Mouse (Mus musculus) neural tube, embryonic 11.5 days (tissue): ENCODE results near the gene Csad. TPM values are rescaled to one million over a fixed set of nuclear protein-coding genes. Genes with fewer than 3 reads are reported as not detected.
"Not testable (repeated sequence)": the region's sequence is repeated elsewhere in the genome, so short reads cannot be mapped to it uniquely, and the experiment has no call there.

Source experiments
- ATAC-seq: fragments of 200-750 bp; cut with Nextera tagmentation; 2 replicates; pipeline ENCODE4 v1.8.0; 2017; ENCODE audit warnings: moderate number of reproducible peaks, mild to moderate bottlenecking, moderate TSS enrichment, moderate library complexity; ENCODE audit not compliant: insufficient read depth, low FRiP score, low TSS enrichment
- DNase-seq: peaks from one replicate; pipeline ENCODE4 v3.0.0-alpha.2; 2015; ENCODE audit warnings: low spot score
- H3K27ac ChIP-seq: fragments of 300-500 bp; sonication (generic); 2 replicates; pipeline ENCODE4 v1.5.1; 2014; ENCODE audit warnings: low read depth, mild to moderate bottlenecking, low read length
- H3K27me3 ChIP-seq: fragments of 300-500 bp; sonication (generic); 2 replicates; pipeline ENCODE4 v1.6.1; 2014; ENCODE audit warnings: mild to moderate bottlenecking, low read length, mixed read lengths; ENCODE audit not compliant: control insufficient read depth, insufficient read depth
- H3K36me3 ChIP-seq: fragments of 300-500 bp; sonication (generic); 2 replicates; pipeline ENCODE4 v1.6.1; 2014; ENCODE audit warnings: mild to moderate bottlenecking, low read length, moderate library complexity, mixed read lengths; ENCODE audit not compliant: control insufficient read depth, insufficient read depth
- H3K4me1 ChIP-seq: fragments of 300-500 bp; sonication (generic); 2 replicates; pipeline ENCODE4 v1.6.1; 2014; ENCODE audit warnings: low read length, mixed read lengths; ENCODE audit not compliant: control insufficient read depth, insufficient read depth
- H3K4me2 ChIP-seq: fragments of 300-500 bp; sonication (generic); 2 replicates; pipeline ENCODE4 v1.6.1; 2014; ENCODE audit warnings: low read depth, mild to moderate bottlenecking, moderate library complexity
- H3K4me3 ChIP-seq: fragments of 300-500 bp; sonication (generic); 2 replicates; pipeline ENCODE4 v1.5.1; 2014; ENCODE audit warnings: low read depth, low read length
- H3K9ac ChIP-seq: fragments of 300-500 bp; sonication (generic); 2 replicates; pipeline ENCODE4 v1.6.1; 2014; ENCODE audit warnings: mild to moderate bottlenecking, low read length
- H3K9me3 ChIP-seq: fragments of 300-500 bp; sonication (generic); 2 replicates; pipeline ENCODE4 v1.6.1; 2016; ENCODE audit warnings: low read length; ENCODE audit not compliant: control insufficient read depth
- WGBS: fragments of 180-500 bp; shearing (Covaris S2); extraction: QIAGEN DNeasy Blood & Tissue Kit; methylation state at CpG from one replicate; pipeline ENCODE4 v1.1.7; 2014; 5-methylcytosine and 5-hydroxymethylcytosine counted together
- polyA plus RNA-seq: library from polyadenylated mRNA; unstranded; fragments of >200 nt; fragmentation: Nextera tagmentation; extraction: Ambion mirVana; gene quantifications from 2 replicates; pipeline ENCODE4 v1.2.1, GENCODE M21; 2014

Gene Csad
- polyA plus RNA-seq, 1 experiment from 2014 or later, result 32.8 TPM

DNA sequence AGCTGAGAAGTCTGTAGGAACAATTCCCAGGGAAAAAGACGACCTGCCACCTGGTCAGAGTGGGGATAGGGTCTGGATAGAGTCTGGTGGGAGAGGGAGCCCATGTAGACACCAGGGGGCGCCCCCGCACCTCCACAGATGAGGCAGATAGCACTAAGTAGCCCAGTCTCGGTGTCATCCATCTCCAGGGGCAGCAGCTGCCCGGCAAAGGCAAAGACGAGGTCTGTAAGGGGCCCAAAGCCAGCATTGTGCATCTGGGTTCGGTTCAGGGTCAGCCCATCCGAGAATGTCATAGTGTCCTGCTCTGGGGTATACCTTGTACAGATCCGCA is 34.7 kb upstream of the Csad start:
- ATAC-seq (peak; percentile 76), DNase-seq (peak; percentile 88)
- Histone ChIP-seq H3K9ac (no peak overlapping the region), H3K27me3 (0 out of 2 replicates have a peak, but pooled peaks cover 6% of the 10 kb centered on the region), H3K4me3 (no peak overlapping the region), H3K4me1 (peaks cover 14% of the 10 kb centered on the region), H3K36me3 (no peaks in the 10 kb centered on the region), H3K27ac (no peak overlapping the region), H3K9me3 (no peaks in the 10 kb centered on the region), H3K4me2 (no peak overlapping the region)
- 14% methylated on average over 9 of the region's 9 CpGs for WGBS

- ATAC-seq (no peak), DNase-seq (no peak)
- H3K9me3 ChIP-seq, result no peaks in the 10 kb centered on the region
- H3K9ac ChIP-seq, result no peak overlapping the region
- WGBS, result 89% methylated on average over 14 of the region's 14 CpGs
- peaks cover 9% of the 10 kb centered on the region for H3K4me1 ChIP-seq
- no peak overlapping the region for H3K27ac ChIP-seq
- H3K36me3 ChIP-seq, result no peaks in the 10 kb centered on the region
- no peak overlapping the region for H3K4me3 ChIP-seq
- no peak overlapping the region for H3K4me2 ChIP-seq
- H3K27me3 ChIP-seq, result 0 out of 2 replicates have a peak, but pooled peaks cover under 1% of the 10 kb centered on the region
Observed at GRCm38 (mm10) chr15:102238543-102239259, 34.2 kb upstream of the Csad start.

GRCm38 (mm10) chr15:102235371-102236027 is 31.0 kb upstream of the Csad start:
- Histone ChIP-seq H3K27ac (no peak overlapping the region), H3K9me3 (no peaks in the 10 kb centered on the region), H3K9ac (no peak overlapping the region), H3K27me3 (no peaks in the 10 kb centered on the region), H3K4me2 (no peak overlapping the region), H3K36me3 (no peaks in the 10 kb centered on the region), H3K4me1 (no peaks in the 10 kb centered on the region), H3K4me3 (no peak overlapping the region)
- DNase-seq (no peak), ATAC-seq (no peak)
- WGBS, result 42% methylated on average over 21 of the region's 21 CpGs

GRCm38 (mm10) chr15:102233896-102234295 is 29.4 kb upstream of the Csad start:
- no peaks in the 10 kb centered on the region for H3K27me3 ChIP-seq
- no peaks in the 10 kb centered on the region for H3K36me3 ChIP-seq
- 39% methylated on average over 2 of the region's 2 CpGs for WGBS
- no peak overlapping the region for H3K4me2 ChIP-seq
- H3K27ac ChIP-seq, result no peak overlapping the region
- H3K4me3 ChIP-seq, result no peak overlapping the region
- ATAC-seq (no peak), DNase-seq (no peak)
- H3K4me1 ChIP-seq, result no peaks in the 10 kb centered on the region
- no peak overlapping the region for H3K9ac ChIP-seq
- no peaks in the 10 kb centered on the region for H3K9me3 ChIP-seq

- DNase-seq, result no peak
- no peak overlapping the region for H3K4me3 ChIP-seq
- no peak overlapping the region for H3K9ac ChIP-seq
- H3K4me2 ChIP-seq, result no peak overlapping the region
- H3K9me3 ChIP-seq, result no peaks in the 10 kb centered on the region
- H3K36me3 ChIP-seq, result no peaks in the 10 kb centered on the region
- H3K27ac ChIP-seq, result no peak overlapping the region
- WGBS, result 82% methylated on average over 7 of the region's 7 CpGs
- ATAC-seq, result no peak
- H3K27me3 ChIP-seq, result no peaks in the 10 kb centered on the region
- H3K4me1 ChIP-seq, result no peaks in the 10 kb centered on the region
Observed at GRCm38 (mm10) chr15:102232764-102233163, 28.2 kb upstream of the Csad start.

DNA sequence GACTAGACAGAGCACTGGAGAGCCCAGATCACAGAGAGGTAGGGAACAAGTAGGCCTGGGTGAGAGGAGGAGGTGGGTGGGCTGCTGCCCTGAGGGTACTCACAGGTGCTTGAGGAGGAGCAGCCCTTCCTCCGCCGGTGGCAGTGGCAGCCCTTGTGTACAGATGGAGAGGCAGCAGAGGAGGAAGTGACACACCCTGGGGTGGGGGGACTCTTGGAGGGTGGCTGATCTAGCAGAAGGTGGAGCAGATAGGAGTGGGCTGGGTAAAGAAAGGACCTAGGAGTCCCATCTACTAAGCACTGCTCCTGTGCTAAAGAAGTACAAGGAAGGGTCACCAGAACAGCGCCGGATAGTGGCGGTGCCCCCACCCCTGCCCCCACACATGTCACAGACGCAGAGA is 27.2 kb upstream of the Csad start, which contains the start of gene Itgb7:
Gene Itgb7 (minus strand): TSS at position 197 of the 400 bp plus-strand sequence.
- no peaks in the 10 kb centered on the region for H3K4me1 ChIP-seq
- H3K9me3 ChIP-seq, result no peaks in the 10 kb centered on the region
- no peaks in the 10 kb centered on the region for H3K36me3 ChIP-seq
- H3K4me3 ChIP-seq, result no peak within 1 kb of the TSS
- ATAC-seq (no peak), DNase-seq (no peak)
- no peak within 1 kb of the TSS for H3K27ac ChIP-seq
- no peak within 1 kb of the TSS for H3K4me2 ChIP-seq
- no peak within 1 kb of the TSS for H3K9ac ChIP-seq
- H3K27me3 ChIP-seq, result no peaks in the 10 kb centered on the region
- 46% methylated on average over 6 of the region's 6 CpGs for WGBS

GRCm38 (mm10) chr15:102230408-102231321 is 26.1 kb upstream of the Csad start:
- no peak overlapping the region for H3K4me2 ChIP-seq
- no peaks in the 10 kb centered on the region for H3K27me3 ChIP-seq
- no peaks in the 10 kb centered on the region for H3K4me1 ChIP-seq
- no peaks in the 10 kb centered on the region for H3K9me3 ChIP-seq
- WGBS, result 86% methylated on average over 17 of the region's 17 CpGs
- H3K27ac ChIP-seq, result no peak overlapping the region
- H3K9ac ChIP-seq, result no peak overlapping the region
- no peaks in the 10 kb centered on the region for H3K36me3 ChIP-seq
- ATAC-seq, result no peak
- no peak overlapping the region for H3K4me3 ChIP-seq
- DNase-seq, result no peak

GRCm38 (mm10) chr15:102225619-102226018 is 21.1 kb upstream of the Csad start:
- H3K4me2 ChIP-seq, H3K9me3 ChIP-seq, ATAC-seq, H3K4me3 ChIP-seq, H3K4me1 ChIP-seq, H3K27ac ChIP-seq, DNase-seq, H3K9ac ChIP-seq, H3K36me3 ChIP-seq: not testable (repeated sequence)
- 82% methylated on average over 5 of the region's 6 CpGs for WGBS
- H3K27me3 ChIP-seq, result peaks cover 13% of the 10 kb centered on the region
